Mouse (Mus musculus) spleen, adult 18-20 months (tissue): ENCODE results near the gene Eef1akmt1.

ENCODE experiments used
- DNase-seq, 2 experiments: peaks; one replicate each; pipeline ENCODE4 v3.0.0; 2022; ENCODE audit warnings: mixed read lengths in 2 of 2

Eef1akmt1 gene

DNA sequence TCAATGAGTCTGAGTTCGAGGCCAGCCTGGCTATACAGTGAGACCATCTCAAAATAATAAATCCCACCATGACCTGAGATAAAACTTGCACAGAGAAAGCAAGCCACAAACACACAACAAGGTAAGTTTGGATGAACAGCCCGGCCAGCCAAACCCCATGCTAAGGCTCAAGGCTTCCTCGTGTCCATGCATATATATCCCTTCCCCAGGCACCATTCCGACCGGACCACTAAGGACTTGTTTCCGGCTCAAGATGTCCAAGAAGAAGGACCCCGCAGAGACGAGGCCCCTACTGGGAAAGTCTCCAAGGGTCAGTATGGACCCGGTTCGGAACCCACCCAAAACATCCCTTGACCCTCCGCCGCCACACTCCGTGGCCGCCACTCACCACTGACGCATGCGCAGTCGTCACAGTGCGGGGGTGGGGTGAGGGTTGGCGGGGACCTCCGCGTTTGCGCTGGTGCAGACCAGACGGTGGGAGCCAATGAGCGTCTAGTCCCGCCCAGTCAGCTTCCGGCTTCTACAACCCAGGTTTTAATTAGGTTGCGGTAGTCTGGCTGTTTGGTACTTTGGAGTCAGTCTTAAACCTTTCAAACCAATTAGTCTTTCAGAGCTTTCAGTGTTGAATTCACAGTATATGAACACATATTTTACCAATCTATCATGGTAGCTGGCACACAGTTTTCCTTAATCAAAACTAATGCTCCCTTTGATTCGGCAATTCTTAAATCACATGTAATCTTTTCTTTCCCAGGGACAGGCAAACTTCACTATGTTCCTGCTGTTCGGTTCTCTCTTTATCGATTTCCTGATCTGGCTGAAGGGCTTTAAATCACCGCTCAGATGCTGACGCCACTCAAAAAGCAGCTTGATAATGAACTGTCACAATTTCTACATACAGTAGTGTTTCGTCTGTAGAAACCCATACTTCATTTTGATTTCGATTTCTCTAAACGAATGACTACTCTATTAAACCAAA lies at the start of gene Eef1akmt1:
Gene Eef1akmt1, minus strand, starts transcription at position 458 of the 979 bp plus-strand sequence.
- peak; percentile 92 to 96 for DNase-seq

DNA sequence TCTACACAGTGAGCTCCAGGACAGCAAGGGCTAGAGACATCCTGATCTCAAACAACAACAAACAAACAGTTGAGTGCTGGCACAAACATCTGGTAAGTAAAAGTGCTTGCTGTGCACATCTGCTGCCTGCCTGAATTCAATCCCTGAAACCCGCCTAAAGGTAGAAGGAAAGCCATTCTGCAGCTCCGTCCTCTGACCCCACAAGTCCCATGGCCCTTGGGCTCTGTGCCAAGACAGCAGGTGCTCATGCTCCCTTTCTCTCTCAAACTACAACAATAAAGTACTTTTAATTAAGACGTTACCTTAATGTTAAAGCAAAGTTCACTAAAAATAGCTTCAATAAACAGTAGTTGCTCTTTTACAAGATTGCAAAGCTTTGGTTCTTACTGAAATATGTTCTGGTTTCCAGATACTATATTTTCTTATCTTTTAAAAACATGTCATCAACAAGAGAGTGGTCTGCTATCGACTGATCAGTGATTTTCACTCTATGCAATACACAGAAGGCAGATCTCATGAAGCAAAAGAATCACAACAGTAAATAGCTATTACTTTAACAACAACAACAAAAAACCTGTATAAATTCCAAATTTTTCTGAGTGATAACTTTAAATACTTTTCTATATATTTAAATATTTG lies 49.3 kb upstream of the Eef1akmt1 start:
- DNase-seq, result no peak

DNA sequence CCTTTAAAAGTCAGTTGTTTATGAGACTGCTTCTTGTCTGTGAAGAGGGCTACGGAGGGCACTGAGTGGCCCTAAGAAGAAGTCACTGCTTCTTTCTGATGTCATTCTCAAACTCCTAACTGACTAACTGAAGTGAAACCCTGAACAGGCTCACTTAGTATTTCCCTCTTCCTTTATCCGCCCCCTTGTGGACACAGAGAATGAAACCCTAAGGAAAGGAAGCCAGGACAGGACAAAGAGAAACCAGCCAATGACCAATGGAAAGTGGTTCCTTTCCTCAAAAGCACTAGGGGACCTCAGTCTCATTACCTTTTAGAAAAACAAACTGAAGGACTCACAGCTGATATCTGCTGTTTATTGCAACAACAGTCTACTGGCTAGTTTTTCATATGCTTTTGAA lies 48.1 kb upstream of the Eef1akmt1 start:
- no peak for DNase-seq

DNA sequence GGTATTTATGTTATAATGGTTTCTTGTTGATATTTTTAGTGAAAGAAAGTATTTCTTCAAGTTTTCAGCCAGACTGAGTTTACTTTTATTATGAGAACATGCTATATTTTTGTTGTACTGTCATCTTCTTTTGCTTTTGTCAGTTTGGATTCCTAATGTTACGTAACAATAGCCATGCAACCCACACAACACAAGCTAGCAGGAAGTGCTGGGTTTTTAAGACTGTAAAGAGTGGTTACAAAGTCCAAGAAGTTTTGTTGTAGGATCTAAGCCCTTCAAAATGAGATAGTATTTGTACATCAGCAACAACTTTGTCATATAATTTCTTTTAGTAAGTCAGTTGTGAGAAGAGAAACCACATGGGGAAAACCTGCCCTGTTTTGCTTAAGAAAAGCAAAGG lies 46.3 kb upstream of the Eef1akmt1 start:
- DNase-seq, result no peak

DNA sequence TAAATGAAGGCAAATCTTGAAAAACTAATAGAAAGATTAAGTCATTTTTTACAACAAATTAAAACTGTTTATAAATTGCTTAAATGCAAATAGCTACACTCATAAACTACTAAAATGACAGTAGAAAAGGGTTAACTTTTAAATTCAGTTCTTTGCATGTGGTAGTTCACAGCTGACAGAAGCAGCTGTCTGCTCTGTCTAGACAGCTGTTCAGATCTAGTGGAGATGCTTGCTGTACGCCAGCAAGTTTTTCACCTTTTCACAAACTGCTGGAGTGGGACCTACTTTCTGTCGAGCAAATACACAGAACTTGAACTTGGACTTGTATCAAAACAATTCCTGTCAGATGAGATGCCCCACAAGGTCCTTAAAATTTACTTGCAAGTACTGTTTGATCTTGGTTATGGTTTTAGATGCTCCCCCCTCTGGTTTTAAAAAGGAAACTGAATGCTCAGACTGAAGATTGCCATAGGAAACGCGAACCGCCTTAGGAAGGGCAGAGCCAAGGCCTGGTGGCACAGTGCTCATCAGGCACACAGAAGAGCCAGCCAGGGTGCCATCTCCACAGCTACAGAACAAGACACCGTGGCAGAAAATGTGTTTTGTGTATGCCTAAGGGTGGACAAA lies 45.0 kb upstream of the Eef1akmt1 start:
- DNase-seq, result no peak

DNA sequence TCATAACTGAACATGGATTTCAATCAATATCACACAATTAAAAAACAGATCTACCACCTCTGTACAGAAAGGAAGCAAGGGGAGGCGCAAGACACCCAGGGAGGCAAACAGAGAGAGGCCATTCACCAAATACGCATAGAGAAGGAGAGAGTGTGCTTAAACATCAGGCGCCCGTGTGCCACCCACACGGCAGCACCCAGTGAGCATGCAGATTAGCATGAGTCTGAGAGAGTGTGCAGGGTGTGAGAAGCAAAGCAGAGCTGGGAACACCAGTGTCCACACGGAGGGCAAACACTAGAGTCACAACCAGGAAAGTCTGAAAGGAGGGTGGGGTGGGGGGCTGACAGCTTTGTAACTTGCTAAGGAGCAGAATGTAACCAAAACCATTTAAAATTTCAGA lies 44.4 kb upstream of the Eef1akmt1 start:
- DNase-seq, result no peak

DNA sequence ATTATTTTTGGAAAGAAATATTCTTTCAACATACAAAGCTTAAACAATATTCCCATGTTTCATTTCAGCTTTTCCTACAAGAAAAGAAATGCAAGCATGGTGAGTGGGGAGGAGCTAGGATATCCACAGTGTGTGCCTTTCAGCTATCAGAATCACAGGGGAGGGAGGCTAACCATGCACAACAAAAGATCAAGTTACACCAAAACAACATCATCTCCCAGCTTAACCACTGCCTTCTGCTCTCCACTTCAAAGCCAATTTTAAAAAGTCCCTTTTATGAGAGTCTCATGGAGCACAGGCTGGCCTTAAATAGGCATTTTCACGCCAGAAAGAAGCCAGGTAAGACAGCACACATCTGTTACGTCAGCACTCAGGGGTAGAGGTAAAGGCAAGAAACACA lies 39.6 kb upstream of the Eef1akmt1 start:
- DNase-seq, result no peak

DNA sequence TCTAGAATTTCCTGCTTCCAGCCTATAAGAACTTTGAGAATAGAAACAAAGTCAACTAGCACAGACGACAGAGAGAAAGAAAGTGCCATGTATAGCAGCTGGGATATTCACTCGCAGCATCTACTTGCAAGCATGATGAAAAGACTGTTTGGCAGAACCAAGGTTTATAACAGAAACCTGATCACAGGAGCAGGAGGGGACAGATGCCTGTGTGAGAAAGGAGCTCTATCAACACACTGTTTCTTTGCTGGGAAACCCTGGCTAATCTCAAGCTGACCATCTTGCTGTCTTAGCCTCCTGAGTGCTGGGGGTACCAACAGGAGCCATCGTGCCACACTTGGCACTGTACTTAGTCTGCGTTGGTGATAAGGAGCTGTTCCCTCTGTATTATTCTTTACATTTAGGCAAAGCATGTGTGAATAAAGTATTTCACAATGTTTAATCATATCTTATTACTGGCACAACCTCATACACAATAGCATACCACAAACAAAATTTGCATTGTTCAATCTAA lies 38.5 kb upstream of the Eef1akmt1 start:
- no peak for DNase-seq

DNA sequence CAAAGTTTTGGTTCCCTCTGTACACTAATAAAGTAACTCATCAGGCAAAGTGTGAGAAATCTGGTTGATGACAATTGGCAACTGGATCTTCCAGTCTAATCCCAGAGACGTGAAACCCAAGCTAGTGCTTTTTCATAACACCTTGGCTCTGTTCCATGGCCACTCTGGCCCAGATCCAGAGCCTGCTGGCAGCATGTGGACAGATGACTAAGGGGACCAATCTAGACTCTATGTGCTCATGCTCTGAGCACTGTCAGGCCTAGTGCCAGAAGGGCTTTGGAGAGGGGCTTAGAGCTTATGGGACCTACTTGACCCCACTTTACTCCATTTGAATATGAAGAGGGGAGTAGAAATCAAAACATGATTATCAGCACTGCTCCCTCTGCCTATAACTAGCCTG lies 36.1 kb upstream of the Eef1akmt1 start:
- peak; percentile 17 to 30 for DNase-seq

DNA sequence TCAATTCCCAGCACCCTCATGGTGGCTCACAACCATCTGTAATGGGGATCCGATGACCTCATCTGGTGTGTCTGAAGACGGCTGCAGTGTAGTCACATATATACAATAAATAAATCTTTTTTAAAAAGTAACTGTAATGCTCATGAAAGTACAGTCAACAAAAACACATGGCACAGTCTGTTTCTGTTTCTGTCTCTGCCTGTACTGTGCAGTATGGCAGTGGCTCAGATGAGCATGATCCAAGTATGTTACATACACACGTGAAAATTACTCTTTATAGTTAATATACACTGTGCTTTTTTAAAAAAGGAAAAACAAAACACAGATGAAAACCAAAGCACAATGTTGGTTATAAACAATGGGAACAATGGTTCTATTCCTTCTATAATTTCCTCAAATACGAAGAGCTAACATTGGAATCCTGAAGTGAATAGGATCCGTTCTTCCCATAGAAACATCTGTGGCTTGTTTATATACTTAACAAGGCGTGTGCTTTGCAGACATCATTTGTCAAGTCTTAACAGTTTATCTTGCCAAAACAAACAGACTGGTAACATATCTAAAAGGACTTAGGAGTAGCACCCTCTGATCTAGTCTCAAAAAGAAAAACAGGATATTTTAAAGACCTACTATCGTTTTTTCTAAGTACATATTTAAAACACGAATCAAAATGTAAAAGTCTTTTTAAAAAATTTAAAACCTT lies 35.4 kb upstream of the Eef1akmt1 start:
- no peak for DNase-seq

DNA sequence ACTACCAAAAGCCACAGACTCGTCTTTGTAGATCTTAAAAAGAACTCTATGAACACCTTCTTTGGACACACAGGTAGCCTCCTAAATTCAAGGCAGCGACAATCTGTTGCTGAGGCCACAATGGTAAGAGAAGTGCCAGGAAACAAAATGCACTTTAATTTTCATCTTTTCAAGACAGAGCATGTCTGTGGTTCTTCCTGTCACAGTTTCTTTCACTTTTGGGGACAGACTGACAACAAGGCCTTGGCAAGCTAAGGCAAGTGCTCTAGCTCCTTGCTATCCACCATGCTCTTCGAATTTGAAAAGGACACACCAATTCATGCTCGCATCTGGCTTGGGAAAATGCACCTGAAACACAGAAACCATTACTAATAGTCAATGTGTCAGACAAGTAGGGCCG lies 21.9 kb upstream of the Eef1akmt1 start:
- no peak for DNase-seq

DNA sequence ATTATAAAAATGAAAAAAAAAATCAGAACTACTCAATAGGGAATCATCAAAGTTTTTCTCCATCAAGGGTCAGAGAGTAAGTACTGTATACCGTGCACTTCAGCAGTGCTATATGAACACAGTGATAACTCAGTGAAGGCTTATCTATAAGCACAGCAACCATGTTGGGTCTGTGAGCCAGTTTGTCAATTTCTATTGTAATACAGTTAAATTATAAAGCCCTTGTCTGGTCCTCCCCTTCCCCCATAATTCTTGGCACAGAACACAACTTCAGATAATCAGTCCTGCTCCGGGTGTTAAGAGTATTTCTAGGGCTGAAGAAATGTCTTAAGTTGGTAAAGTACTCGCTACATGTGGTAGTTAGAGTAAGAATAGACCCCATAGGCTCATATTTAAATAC lies 20.4 kb upstream of the Eef1akmt1 start:
- no peak for DNase-seq

DNA sequence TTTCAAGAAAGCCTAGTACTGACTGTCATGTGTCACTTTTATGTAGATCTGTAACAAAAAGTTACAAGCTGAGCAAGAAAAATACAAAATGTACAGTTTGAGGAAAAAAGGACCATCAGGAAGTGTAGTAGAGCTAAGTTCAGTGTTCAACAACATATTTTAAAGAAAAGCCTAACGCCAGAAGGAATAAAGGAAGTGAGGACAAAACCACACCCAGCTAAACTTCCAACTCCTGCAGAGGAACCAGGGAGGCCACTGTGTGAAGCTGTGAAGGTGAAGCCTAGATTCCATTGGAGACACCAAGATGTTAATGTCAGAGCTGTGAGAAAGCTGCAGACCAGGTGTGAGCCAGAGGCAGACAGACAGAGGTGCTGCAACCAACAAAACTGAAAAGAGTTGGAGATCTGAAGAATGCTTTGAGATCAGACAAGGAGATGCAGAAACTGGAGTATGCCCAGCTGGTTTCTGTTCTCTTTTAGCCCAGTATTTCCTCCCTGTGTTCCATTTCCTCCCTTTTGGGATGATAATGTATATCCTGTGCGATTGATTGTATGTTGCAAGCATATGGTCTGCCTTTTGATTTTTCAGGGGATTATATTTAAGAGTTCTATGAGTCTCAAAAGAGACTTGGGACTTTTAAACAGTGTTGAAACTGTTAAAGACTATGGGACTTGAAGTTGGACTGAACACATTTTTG lies 5.1 kb upstream of the Eef1akmt1 start:
- no peak for DNase-seq

DNA sequence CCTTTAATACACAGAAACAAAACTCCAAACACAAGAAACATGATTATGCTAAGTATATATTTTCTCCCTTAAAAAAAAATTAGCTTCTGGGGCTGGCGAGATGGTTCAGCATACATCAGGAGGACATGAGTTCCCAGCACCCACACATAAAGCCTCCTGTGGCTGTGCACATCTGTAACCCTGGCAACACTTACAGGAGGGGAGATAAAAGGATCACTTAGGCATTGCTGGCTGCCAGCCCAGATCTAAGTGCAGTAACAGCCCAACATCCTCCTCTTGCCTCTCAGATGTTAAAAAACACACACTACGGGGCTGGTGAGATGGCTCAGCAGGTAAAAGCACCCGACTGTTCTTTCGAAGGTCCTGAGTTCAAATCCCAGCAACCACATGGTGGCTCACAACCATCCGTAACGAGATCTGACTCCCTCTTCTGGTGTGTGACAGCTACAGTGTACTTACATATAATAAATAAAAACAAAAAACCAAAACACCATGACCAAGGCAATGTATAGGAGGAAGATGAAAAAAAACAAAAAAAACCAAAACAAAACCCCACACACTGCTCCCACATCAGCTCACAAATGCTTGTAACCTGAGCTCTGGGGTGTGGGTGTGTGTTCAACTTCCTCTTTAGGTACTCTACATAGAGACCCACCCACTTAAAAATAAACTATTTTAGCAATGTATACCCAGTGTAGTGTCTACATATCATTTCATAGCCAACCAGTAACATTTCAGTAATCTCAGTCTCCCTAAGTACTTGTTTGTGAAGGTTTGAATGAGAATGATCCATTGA lies 3.6 kb upstream of the Eef1akmt1 start:
- DNase-seq, result no peak

DNA sequence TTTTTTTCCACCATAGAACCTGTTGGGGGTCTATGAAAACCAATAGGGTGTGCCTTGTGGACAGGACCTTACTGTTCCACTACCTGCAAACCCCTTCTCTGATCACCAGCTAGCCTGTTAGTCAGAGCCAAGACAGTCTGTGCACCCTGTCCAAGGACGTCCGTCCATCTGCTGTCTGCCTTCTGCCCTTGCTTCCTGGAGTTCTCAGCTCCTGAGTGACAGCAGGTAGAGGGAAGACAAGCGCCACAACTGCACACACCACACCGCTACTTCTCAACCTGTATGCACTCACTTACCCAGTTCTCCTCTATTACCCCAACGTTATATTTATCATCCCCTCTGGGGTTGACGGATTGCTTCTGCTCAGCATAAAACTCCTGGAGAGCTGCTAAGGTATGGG lies 5.8 kb downstream of the Eef1akmt1 start:
- DNase-seq, result no peak

DNA sequence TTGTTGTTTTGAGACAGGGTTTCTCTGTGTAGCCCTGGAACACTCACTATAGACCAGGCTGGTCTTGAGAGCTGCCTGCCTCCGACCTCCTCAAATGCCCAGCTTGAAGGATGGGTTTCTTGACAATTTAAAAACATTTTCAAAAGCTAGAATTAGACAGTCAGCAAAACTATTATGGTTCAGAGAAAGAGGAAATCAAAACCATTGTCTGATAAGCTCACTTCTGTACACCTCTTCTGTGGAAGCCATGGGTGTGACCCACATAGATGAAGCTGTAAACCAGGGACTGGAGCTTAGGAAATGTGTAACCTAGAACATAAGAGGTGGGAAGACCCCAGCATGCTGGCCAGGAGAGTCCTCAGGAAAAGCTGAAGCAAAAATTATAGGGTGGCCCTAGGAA lies 14.5 kb downstream of the Eef1akmt1 start:
- DNase-seq, result no peak

DNA sequence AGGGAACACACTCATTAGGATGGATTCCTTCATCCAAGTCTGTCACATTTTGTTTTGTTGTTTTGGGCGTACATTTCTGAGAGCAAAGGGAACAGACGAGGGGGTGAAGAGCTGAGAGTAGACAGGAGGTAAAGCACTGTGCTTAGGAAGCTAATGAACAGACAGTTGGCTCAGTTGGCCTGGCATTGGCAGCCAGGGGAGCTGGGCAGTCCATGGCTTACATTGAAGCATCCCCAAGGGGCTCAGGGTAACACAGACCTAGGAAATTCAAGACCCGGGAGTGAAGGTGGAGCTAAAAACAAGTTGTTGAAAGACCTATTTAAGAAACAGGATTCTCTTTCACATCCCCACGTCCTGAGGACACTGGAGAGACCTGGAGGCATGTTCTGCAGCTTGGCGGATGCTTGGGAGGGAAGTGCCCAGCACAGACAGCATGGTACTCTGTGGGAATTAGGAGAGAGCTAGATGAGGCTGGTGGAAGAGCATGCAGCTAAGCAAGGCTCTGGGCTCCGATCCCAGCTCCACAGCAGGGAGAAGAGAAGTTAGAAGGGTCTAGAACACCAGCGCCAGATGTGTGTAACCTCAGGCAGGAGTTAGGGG lies 15.8 kb downstream of the Eef1akmt1 start:
- no peak for DNase-seq

DNA sequence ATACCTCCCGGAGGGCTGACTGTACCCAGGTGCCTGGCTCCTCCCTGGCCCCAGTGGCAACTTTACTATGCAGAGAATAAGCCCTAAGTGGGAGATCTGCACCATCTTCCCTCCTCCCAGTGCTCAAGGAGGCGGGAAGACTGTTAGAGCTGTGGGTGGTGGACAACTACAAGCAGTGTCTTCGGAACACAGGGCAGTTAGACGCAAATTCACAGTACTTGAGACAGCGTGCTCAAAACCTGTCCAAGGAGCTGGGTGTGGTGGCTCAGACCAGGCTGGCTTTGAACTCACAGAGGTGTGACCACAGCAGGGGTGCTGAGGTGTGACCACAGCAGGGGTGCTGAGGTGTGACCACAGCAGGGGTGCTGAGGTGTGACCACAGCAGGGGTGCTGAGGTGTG lies 17.0 kb downstream of the Eef1akmt1 start:
- DNase-seq, result no peak

DNA sequence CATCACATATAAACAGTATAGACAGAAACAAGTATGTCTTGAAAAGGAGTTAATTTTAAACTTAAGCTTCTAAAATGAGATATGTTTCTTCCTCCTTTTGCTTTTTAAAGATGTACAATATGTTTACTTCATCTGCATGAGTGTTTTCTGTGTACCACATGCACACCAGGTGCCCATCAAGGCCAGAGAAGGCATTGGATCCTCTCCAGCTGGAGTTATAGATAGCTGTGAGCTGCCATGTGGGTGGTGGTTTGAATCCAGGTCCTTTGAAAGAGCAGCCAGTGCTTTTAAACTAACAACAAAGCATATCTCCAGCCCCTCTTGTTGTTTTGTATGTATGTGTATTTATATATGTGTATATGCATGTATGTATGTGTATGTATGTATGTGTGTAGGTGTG lies 18.5 kb downstream of the Eef1akmt1 start:
- DNase-seq, result no peak

DNA sequence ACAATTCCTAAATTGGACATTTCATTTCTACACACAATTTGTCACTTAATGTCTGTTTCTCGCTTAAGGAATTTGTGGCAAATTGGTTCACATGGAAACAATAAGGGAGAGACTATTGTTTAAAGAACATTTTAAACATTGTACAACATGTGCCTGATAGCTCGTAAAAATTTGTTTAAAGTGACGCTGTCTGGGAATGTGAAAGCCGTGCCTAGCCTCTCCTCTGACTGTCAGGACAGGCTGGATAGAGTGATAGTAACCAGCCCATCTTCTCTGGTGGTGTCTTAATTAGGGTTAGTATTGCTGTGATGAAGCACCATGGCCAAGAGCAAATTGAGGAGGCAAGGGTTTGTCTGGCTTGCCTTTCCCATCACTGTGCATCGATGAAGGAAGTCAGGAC lies 24.4 kb downstream of the Eef1akmt1 start:
- no peak for DNase-seq

DNA sequence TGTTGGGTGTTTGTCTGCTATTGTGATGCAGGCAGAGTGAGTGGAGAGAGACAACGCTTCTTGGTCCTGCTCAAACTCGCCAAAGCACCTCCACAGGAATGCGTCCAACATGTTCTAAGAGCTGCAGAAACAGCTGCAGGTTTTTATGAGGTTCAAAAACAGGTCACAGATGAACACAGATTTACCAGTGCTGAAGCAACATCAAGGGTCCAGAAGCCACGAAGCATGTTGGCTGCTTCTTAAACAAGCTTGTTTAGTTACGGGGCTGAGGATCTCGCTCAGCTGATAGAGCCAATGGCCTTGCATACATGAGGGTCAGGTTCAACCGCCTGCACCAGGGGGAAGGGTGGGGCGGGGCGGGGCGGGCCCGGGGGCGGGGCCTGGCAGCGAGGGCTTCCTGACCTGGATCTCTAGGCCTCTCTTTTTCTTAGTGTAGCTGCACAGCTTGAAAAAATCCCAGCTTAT lies 24.8 kb downstream of the Eef1akmt1 start:
- no peak for DNase-seq
